Mouse (Mus musculus) myocyte (in vitro differentiated cells): ENCODE data around the gene Clec4f. TPM values are rescaled to one million over a fixed set of nuclear protein-coding genes. Genes with fewer than 3 reads are reported as not detected.
"Not testable (repeated sequence)": the region's sequence is repeated elsewhere in the genome, so short reads cannot be mapped to it uniquely, and the experiment has no call there.

Experiments
- H3K27me3 ChIP-seq: one replicate; pipeline ENCODE4 v1.6.1; 2011; ENCODE audit not compliant: control insufficient read depth, insufficient read depth, insufficient read length
- H3K36me3 ChIP-seq: one replicate; pipeline ENCODE4 v1.6.1; 2011; ENCODE audit not compliant: control insufficient read depth, insufficient read depth
- H3K4me2 ChIP-seq: one replicate; pipeline ENCODE4 v1.6.1; 2011; ENCODE audit warnings: low read depth, control low read depth
- H3K4me3 ChIP-seq: one replicate; pipeline ENCODE4 v1.5.1; 2011; ENCODE audit warnings: mild to moderate bottlenecking, control low read depth, moderate library complexity
- H3K79me2 ChIP-seq: one replicate; pipeline ENCODE4 v1.6.1; 2011; ENCODE audit not compliant: control insufficient read depth, insufficient read depth
- H3ac ChIP-seq: one replicate; pipeline ENCODE4 v1.6.1; 2011; ENCODE audit not compliant: control insufficient read depth, insufficient read length
- CEBPB ChIP-seq: IDR thresholded peaks from 2 replicates; pipeline ENCODE4 v1.6.1; 2011; ENCODE audit warnings: mild to moderate bottlenecking, moderate library complexity; ENCODE audit not compliant: poor library complexity, insufficient read depth, severe bottlenecking
- E2F4 ChIP-seq: IDR thresholded peaks from one replicate; pipeline ENCODE4 v1.6.1; 2011; ENCODE audit warnings: mild to moderate bottlenecking, control low read depth, moderate library complexity; ENCODE audit not compliant: insufficient read depth
- MAX ChIP-seq: IDR thresholded peaks from one replicate; pipeline ENCODE4 v1.6.1; 2011; ENCODE audit warnings: low read depth, mild to moderate bottlenecking, control low read depth
- MYOD1 ChIP-seq, 3 experiments: IDR thresholded peaks; one replicate each; pipeline ENCODE4 v1.6.1; 2011; ENCODE audit warnings: control low read depth in 2 of 3, low read depth in 2 of 3, mild to moderate bottlenecking in 2 of 3, moderate library complexity in 1 of 3; ENCODE audit not compliant: insufficient read length in 2 of 3, control insufficient read depth in 1 of 3
- MYOG ChIP-seq, 3 experiments: IDR thresholded peaks; one replicate each; pipeline ENCODE4 v1.6.1; 2011; ENCODE audit warnings: control low read depth in 2 of 3, low read depth in 2 of 3, mild to moderate bottlenecking in 2 of 3; ENCODE audit not compliant: insufficient read length in 2 of 3, control insufficient read depth in 1 of 3, insufficient read depth in 1 of 3
- POLR2A ChIP-seq: IDR thresholded peaks from one replicate; pipeline ENCODE4 v1.6.1; 2011; ENCODE audit warnings: low read depth, mild to moderate bottlenecking, control low read depth, moderate library complexity; ENCODE audit not compliant: insufficient read length
- POLR2AphosphoS2 ChIP-seq: IDR thresholded peaks from one replicate; pipeline ENCODE4 v1.6.1; 2011; ENCODE audit warnings: low read depth, control low read depth; ENCODE audit not compliant: insufficient read length
- REST ChIP-seq: IDR thresholded peaks from one replicate; pipeline ENCODE4 v1.6.1; 2011; ENCODE audit warnings: mild to moderate bottlenecking, control low read depth, moderate library complexity; ENCODE audit not compliant: insufficient read depth, insufficient read length
- SRF ChIP-seq: IDR thresholded peaks from one replicate; pipeline ENCODE4 v1.6.1; 2011; ENCODE audit warnings: low read depth; ENCODE audit not compliant: control insufficient read depth, insufficient read length
- TCF12 ChIP-seq: IDR thresholded peaks from one replicate; pipeline ENCODE4 v1.6.1; 2011; ENCODE audit warnings: mild to moderate bottlenecking, control low read depth; ENCODE audit not compliant: poor library complexity, insufficient read depth, severe bottlenecking
- TCF3 ChIP-seq: IDR thresholded peaks from one replicate; pipeline ENCODE4 v1.6.1; 2011; ENCODE audit warnings: low read depth, control low read depth; ENCODE audit not compliant: insufficient read length
- USF1 ChIP-seq: IDR thresholded peaks from one replicate; pipeline ENCODE4 v1.6.1; 2011; ENCODE audit warnings: low read depth, mild to moderate bottlenecking, control low read depth, moderate library complexity
- polyA plus RNA-seq: library from polyadenylated mRNA; unstranded; fragments of >200 nt; fragmentation: generic; extraction: Trizol; gene quantifications from one replicate; pipeline ENCODE4 v1.2.1, GENCODE M21; 2012; ENCODE audit warnings: missing spikeins

Clec4f gene
- polyA plus RNA-seq, 1 experiment = not detected

- Histone ChIP-seq H3K4me2 (no peak overlapping the region), H3K36me3 (no peaks in the 10 kb centered on the region), H3K4me3 (no peak overlapping the region), H3K79me2 (no peaks in the 10 kb centered on the region), H3K27me3 (peaks cover 63% of the 10 kb centered on the region), H3ac (no peak overlapping the region)
- TF ChIP-seq REST = no peak
- TF ChIP-seq USF1 = no peak
- no peak for TF ChIP-seq E2F4
- no peak for TF ChIP-seq POLR2A
- TF ChIP-seq SRF = no peak
- no peak for TF ChIP-seq TCF3
- no peak for TF ChIP-seq CEBPB
- no peak for TF ChIP-seq MYOG (IDR thresholded peaks at IDR 0.05; ENCODE audit: control insufficient read depth in 1 of 3, insufficient read depth in 1 of 3, insufficient read length in 2 of 3, low read depth in 2 of 3)
- TF ChIP-seq TCF12 = no peak
- no peak for TF ChIP-seq POLR2AphosphoS2
- no peak for TF ChIP-seq MAX
- no peak for TF ChIP-seq MYOD1 (IDR thresholded peaks at IDR 0.05; ENCODE audit: control insufficient read depth in 1 of 3, insufficient read length in 2 of 3, low read depth in 2 of 3)
Measured at GRCm38 (mm10) chr6:83646715-83647114, 9.3 kb downstream of the Clec4f start.

- H3K4me2 ChIP-seq = no peak overlapping the region
- no peak overlapping the region for H3K4me3 ChIP-seq
- H3K27me3 ChIP-seq = peaks cover 48% of the 10 kb centered on the region
- no peaks in the 10 kb centered on the region for H3K36me3 ChIP-seq
- H3K79me2 ChIP-seq = no peaks in the 10 kb centered on the region
- TF ChIP-seq E2F4 (no peak), MYOD1 (IDR thresholded peaks at IDR 0.05; ENCODE audit: control insufficient read depth in 1 of 3, insufficient read length in 2 of 3, low read depth in 2 of 3) (no peak), SRF (no peak), POLR2AphosphoS2 (no peak), MYOG (IDR thresholded peaks at IDR 0.05; ENCODE audit: control insufficient read depth in 1 of 3, insufficient read depth in 1 of 3, insufficient read length in 2 of 3, low read depth in 2 of 3) (no peak), POLR2A (no peak), MAX (no peak), TCF3 (no peak)
- H3ac ChIP-seq = no peak overlapping the region
Measured at GRCm38 (mm10) chr6:83635329-83635728, 20.7 kb downstream of the Clec4f start.

- not testable (repeated sequence) for H3ac ChIP-seq, H3K4me3 ChIP-seq, H3K4me2 ChIP-seq, H3K36me3 ChIP-seq, H3K79me2 ChIP-seq
- peaks cover 54% of the 10 kb centered on the region for H3K27me3 ChIP-seq
Measured at GRCm38 (mm10) chr6:83634631-83635030, 21.4 kb downstream of the Clec4f start.

GRCm38 (mm10) chr6:83634106-83634505 lies 21.9 kb downstream of the Clec4f start:
- H3ac ChIP-seq, H3K4me3 ChIP-seq, H3K4me2 ChIP-seq, H3K36me3 ChIP-seq, H3K79me2 ChIP-seq: not testable (repeated sequence)
- peaks cover 58% of the 10 kb centered on the region for H3K27me3 ChIP-seq

- Histone ChIP-seq H3K36me3 (no peaks in the 10 kb centered on the region), H3K79me2 (no peaks in the 10 kb centered on the region), H3K4me3 (no peak overlapping the region), H3K4me2 (no peak overlapping the region), H3K27me3 (peaks cover 58% of the 10 kb centered on the region), H3ac (no peak overlapping the region)
- no peak for TF ChIP-seq MAX
- no peak for TF ChIP-seq TCF12
- no peak for TF ChIP-seq POLR2AphosphoS2
- TF ChIP-seq MYOD1 (IDR thresholded peaks at IDR 0.05; ENCODE audit: control insufficient read depth in 1 of 3, insufficient read length in 2 of 3, low read depth in 2 of 3) = no peak
- no peak for TF ChIP-seq POLR2A
- TF ChIP-seq E2F4 = no peak
- no peak for TF ChIP-seq SRF
- TF ChIP-seq MYOG (IDR thresholded peaks at IDR 0.05; ENCODE audit: control insufficient read depth in 1 of 3, insufficient read depth in 1 of 3, insufficient read length in 2 of 3, low read depth in 2 of 3) = no peak
- TF ChIP-seq REST = no peak
- TF ChIP-seq USF1 = no peak
- no peak for TF ChIP-seq TCF3
- TF ChIP-seq CEBPB = no peak
Measured at GRCm38 (mm10) chr6:83631815-83632214, 24.2 kb downstream of the Clec4f start.
